Mouse (Mus musculus): ENCODE data around the gene Tmpo.

Gene Tmpo

GRCm38 (mm10) chr10:91122646-91123045 is 58.5 kb downstream of the Tmpo start:
- DNase-seq (ENCODE audit: low read depth, low spot score) = no peak

- DNase-seq (ENCODE audit: low read depth, low spot score) = no peak
These were observed 64.2 kb downstream of the Tmpo start for GRCm38 (mm10) chr10:91116958-91117357.

- no peak for DNase-seq (ENCODE audit: low read depth, low spot score)
These were observed 71.3 kb downstream of the Tmpo start for GRCm38 (mm10) chr10:91109841-91110240.

- DNase-seq (ENCODE audit: low read depth, low spot score) = no peak
These were observed 75.1 kb downstream of the Tmpo start for GRCm38 (mm10) chr10:91105981-91106380.

- DNase-seq (ENCODE audit: low read depth, low spot score) = no peak
These were observed 78.1 kb downstream of the Tmpo start for GRCm38 (mm10) chr10:91102799-91103590.

GRCm38 (mm10) chr10:91101936-91102335 is 79.2 kb downstream of the Tmpo start:
- no peak for DNase-seq (ENCODE audit: low read depth, low spot score)

- DNase-seq (ENCODE audit: low read depth, low spot score) = no peak
These were observed 81.0 kb downstream of the Tmpo start for GRCm38 (mm10) chr10:91100101-91100500.

GRCm38 (mm10) chr10:91098056-91098455 is 83.1 kb downstream of the Tmpo start:
- no peak for DNase-seq (ENCODE audit: low read depth, low spot score)

All from telencephalon, adult 2 months (tissue).